Mouse (Mus musculus): ENCODE results near the gene Zzz3.

GRCm38 (mm10) chr3:152400441-152400840 is 5.2 kb downstream of the Zzz3 start:
- no peak for TF ChIP-seq POLR2A (IDR thresholded peaks at IDR 0.05; ENCODE audit: control insufficient read depth, low read depth, low read length)
- no peak for TF ChIP-seq CTCF (IDR thresholded peaks at IDR 0.05; ENCODE audit: control insufficient read depth, insufficient read depth, insufficient replicate concordance, low read depth, low read length)
